Mouse (Mus musculus): ENCODE measurements around the gene Nmnat3. TPM values are rescaled to one million over a fixed set of nuclear protein-coding genes. Genes with fewer than 3 reads are reported as not detected.

Gene Nmnat3
- total and polyA plus RNA-seq, 3 experiments, result 8.1 to 9.3 (median 9.2) TPM

DNA sequence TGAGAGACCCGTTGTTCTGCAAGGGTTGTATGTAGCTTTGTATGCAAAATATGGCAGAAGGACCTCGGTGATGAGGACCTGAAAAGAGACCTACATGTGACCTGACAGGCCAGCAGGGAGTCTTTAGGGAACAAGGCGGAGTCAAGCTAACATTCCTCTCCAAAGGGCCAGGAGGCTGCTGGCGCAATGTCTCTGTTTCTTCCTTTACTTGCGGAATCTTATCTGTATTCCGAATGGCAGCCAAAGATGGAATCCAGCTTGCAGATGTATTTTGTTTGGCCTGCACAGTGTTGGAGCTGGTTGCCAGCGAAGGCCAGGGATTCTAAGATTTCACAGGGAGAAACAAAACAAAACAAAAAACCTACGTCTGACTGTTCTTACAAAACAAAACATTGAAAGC lies 141.5 kb downstream of the Nmnat3 start:
- dilution Hi-C loops (cut with MboI; ENCODE audit: extremely low pct_ligation_motif_present, extremely low pct_unique_long_range_greater_than_20kb, low sequenced_read_pairs) (no loop called here), in situ Hi-C loops (cut with MboI; ENCODE audit: low pct_ligation_motif_present, low pct_unique_long_range_greater_than_20kb, low sequenced_read_pairs) (no loop called here)
- H3K9me3 ChIP-seq (replicated peaks; ENCODE audit: low read length), result no peaks in the 10 kb centered on the region
- no peaks in the 10 kb centered on the region for H3K79me2 ChIP-seq (replicated peaks; ENCODE audit: control insufficient read depth, extremely low read depth, insufficient read depth, poor library complexity, severe bottlenecking)
- H3K27me3 ChIP-seq (replicated peaks), result peaks cover 8% of the 10 kb centered on the region
- H3K4me3 ChIP-seq (replicated peaks in 1 of 3; ENCODE audit: low read depth in 2 of 3, low read length in 2 of 3, poor library complexity in 1 of 3), result no peak overlapping the region
- peaks cover 0 to 5% of the 10 kb centered on the region in 2 experiments; a peak in 1 of 4 replicates for H3K4me1 ChIP-seq (ENCODE audit: control insufficient read depth in 1 of 2, insufficient read depth in 2 of 2)
- no peak for TF ChIP-seq CHD2 (IDR thresholded peaks at IDR 0.05; ENCODE audit: low read length)
- no peak for TF ChIP-seq MXI1 (IDR thresholded peaks at IDR 0.05; ENCODE audit: low read depth, low read length)
- no peak for TF ChIP-seq SIN3A (IDR thresholded peaks at IDR 0.05; ENCODE audit: low read length)
- TF ChIP-seq EP300 (IDR thresholded peaks at IDR 0.05; ENCODE audit: low read length), result no peak
- no peak for TF ChIP-seq MYC (IDR thresholded peaks at IDR 0.05; ENCODE audit: low read depth, low read length)
- TF ChIP-seq POLR2A (IDR thresholded peaks at IDR 0.05; ENCODE audit: low read depth, low read length), result no peak
- no peak overlapping the region for H3K27ac ChIP-seq (ENCODE audit: insufficient read depth, low read depth)
- H3K4me2 ChIP-seq (ENCODE audit: insufficient read depth, low read depth, poor library complexity, severe bottlenecking), result no peak overlapping the region
- DNase-seq (ENCODE audit: extremely low read depth), result no peak
- H3K9ac ChIP-seq (ENCODE audit: insufficient read depth, low read depth), result no peak overlapping the region
- no peaks in the 10 kb centered on the region for H3K36me3 ChIP-seq (replicated peaks in 1 of 2; ENCODE audit: control insufficient read depth in 1 of 2, insufficient read depth in 1 of 2, low read length in 1 of 2)

DNA sequence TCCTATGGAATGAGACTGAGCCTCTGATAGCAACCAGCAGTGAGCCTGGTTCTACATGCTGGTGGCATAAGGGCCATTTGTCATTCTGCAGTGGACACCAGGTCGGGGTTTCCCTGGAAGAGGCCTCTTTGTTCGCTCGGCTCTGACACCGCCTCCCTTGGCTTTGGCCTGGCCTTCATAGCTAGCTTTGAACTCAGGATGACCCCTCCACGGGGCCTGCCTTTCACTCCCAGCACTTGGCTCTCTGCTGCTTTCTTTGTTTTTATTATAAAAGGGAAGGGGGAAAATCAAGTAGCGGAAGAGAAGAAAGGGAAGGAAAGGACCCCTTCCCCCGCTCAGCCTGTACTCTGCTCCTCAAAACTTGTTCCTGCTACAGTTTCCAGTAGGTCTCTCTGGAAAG lies 142.6 kb downstream of the Nmnat3 start:
- Histone ChIP-seq H3K9me3 (replicated peaks; ENCODE audit: low read length) (no peaks in the 10 kb centered on the region), H3K9ac (ENCODE audit: insufficient read depth, low read depth) (no peak overlapping the region), H3K4me1 (ENCODE audit: control insufficient read depth in 1 of 2, insufficient read depth in 2 of 2) (peaks cover 0 to 5% of the 10 kb centered on the region in 2 experiments; a peak in 1 of 4 replicates), H3K36me3 (replicated peaks in 1 of 2; ENCODE audit: control insufficient read depth in 1 of 2, insufficient read depth in 1 of 2, low read length in 1 of 2) (no peaks in the 10 kb centered on the region), H3K4me3 (replicated peaks in 1 of 3; ENCODE audit: low read depth in 2 of 3, low read length in 2 of 3, poor library complexity in 1 of 3) (no peak overlapping the region), H3K79me2 (replicated peaks; ENCODE audit: control insufficient read depth, extremely low read depth, insufficient read depth, poor library complexity, severe bottlenecking) (no peaks in the 10 kb centered on the region), H3K4me2 (ENCODE audit: insufficient read depth, low read depth, poor library complexity, severe bottlenecking) (no peak overlapping the region), H3K27me3 (replicated peaks) (peaks cover 11% of the 10 kb centered on the region), H3K27ac (ENCODE audit: insufficient read depth, low read depth) (no peak overlapping the region)
- no peak for TF ChIP-seq JUN (IDR thresholded peaks at IDR 0.05; ENCODE audit: insufficient read depth, low read depth, low read length)
- TF ChIP-seq ELF1 (IDR thresholded peaks at IDR 0.05; ENCODE audit: low read depth, low read length), result no peak
- no peak for TF ChIP-seq HCFC1 (IDR thresholded peaks at IDR 0.05; ENCODE audit: low read depth, low read length)
- no peak for TF ChIP-seq POLR2AphosphoS2 (IDR thresholded peaks at IDR 0.05; ENCODE audit: low read depth, low read length)
- no peak for TF ChIP-seq MAFK (IDR thresholded peaks at IDR 0.05; ENCODE audit: insufficient replicate concordance, low read length)
- TF ChIP-seq CHD1 (IDR thresholded peaks at IDR 0.05; ENCODE audit: low read depth, low read length), result no peak
- no peak for TF ChIP-seq CTCF (conservative IDR thresholded peaks at IDR 0.05 in 1 of 2, IDR thresholded peaks at IDR 0.05 in 1 of 2; ENCODE audit: low read depth in 2 of 2, low read length in 2 of 2)
- TF ChIP-seq NRF1 (IDR thresholded peaks at IDR 0.05; ENCODE audit: low read depth, low read length), result no peak
- no peak for TF ChIP-seq SIN3A (IDR thresholded peaks at IDR 0.05; ENCODE audit: low read length)
- no peak for TF ChIP-seq USF1 (IDR thresholded peaks at IDR 0.05; ENCODE audit: low read depth, low read length)
- TF ChIP-seq KAT2A (IDR thresholded peaks at IDR 0.05; ENCODE audit: insufficient replicate concordance, low read length), result no peak
- TF ChIP-seq ZKSCAN1 (IDR thresholded peaks at IDR 0.05; ENCODE audit: borderline replicate concordance, low read depth, low read length), result no peak
- no peak for TF ChIP-seq E2F4 (IDR thresholded peaks at IDR 0.05; ENCODE audit: insufficient replicate concordance, low read depth, low read length)
- no peak for TF ChIP-seq BHLHE40 (IDR thresholded peaks at IDR 0.05; ENCODE audit: low read depth, low read length)
- TF ChIP-seq GABPA (IDR thresholded peaks at IDR 0.05; ENCODE audit: insufficient replicate concordance, low read depth, low read length), result no peak
- no peak for TF ChIP-seq ZNF384 (IDR thresholded peaks at IDR 0.05; ENCODE audit: low read depth, low read length)
- no peak for TF ChIP-seq ETS1 (conservative IDR thresholded peaks at IDR 0.05; ENCODE audit: low read depth, low read length)
- no peak for TF ChIP-seq IRF4 (IDR thresholded peaks at IDR 0.05; ENCODE audit: low read depth, low read length)
- TF ChIP-seq MXI1 (IDR thresholded peaks at IDR 0.05; ENCODE audit: low read depth, low read length), result no peak
- TF ChIP-seq NELFE (IDR thresholded peaks at IDR 0.05; ENCODE audit: low read depth, low read length), result no peak
- no peak for DNase-seq (ENCODE audit: extremely low read depth)
- dilution Hi-C loops (cut with MboI; ENCODE audit: extremely low pct_ligation_motif_present, extremely low pct_unique_long_range_greater_than_20kb, low sequenced_read_pairs) (no loop called here), in situ Hi-C loops (cut with MboI; ENCODE audit: low pct_ligation_motif_present, low pct_unique_long_range_greater_than_20kb, low sequenced_read_pairs) (no loop called here)

All from CH12.LX (cell line).